Mouse (Mus musculus) lung, postnatal 4 days (tissue): ENCODE results near the gene Timp3.

Experiments used
- DNase-seq, 2 experiments: peaks; one replicate each; pipeline ENCODE4 v3.0.0; 2021

The Timp3 gene

DNA sequence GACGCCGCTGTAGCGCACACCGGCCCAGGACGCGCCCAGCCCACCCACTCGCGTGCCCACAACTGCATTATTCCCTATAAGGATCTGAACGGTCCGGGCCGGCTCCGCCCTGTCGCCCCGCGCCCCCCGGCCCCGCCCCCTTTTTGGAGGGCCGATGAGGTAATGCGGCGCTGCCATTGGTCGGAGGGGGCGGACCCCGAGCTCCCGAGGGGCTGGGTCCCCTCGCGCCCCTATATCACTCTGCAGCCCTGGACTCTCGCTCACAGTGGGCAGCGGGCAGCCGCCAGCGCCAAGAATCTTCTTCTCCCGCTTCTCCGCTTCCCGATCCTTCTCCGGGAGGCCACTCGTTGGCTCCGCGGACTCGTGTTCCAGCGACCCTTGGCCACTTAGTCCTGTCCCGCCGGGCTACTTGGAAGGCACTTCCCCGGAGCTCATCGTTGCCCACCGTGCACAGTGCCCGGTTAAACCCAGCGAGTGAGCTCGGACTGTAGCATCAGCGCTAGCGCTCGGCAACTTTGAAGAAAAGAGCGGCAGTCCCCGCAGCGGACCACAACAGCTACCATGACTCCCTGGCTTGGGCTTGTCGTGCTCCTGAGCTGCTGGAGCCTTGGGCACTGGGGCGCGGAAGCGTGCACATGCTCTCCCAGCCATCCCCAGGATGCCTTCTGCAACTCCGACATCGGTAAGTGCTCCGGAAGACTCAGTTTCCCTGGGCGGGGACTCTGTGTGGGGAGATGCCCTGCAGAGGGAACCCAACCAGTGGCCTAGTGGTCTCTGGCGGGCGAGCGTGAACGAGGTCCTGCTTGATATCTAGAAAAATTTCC, at the start of gene Timp3:
Gene Timp3, plus strand, starts transcription at position 80 of the 824 bp plus-strand sequence.
- peak; percentile 91 to 94 for DNase-seq

DNA sequence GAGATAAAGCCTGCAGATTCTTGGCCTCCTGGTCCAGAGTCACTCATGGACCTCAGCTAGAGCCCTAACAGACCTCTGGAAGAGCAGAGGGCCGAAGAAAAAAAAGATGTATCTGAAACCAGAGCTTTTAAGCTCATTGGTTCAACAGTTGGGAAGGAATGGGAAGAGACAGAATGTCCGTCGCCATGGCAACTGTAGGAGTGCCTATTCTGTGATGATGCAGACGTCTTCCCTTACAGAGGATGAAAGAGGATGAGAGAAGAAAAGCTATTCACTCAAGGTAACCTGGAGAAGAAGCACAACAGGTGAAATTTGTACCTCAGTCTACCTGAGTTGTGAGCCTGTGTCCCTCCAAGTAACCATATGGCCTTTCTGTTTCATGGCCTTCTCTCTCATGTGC, 44.0 kb upstream of the Timp3 start:
- no peak for DNase-seq

DNA sequence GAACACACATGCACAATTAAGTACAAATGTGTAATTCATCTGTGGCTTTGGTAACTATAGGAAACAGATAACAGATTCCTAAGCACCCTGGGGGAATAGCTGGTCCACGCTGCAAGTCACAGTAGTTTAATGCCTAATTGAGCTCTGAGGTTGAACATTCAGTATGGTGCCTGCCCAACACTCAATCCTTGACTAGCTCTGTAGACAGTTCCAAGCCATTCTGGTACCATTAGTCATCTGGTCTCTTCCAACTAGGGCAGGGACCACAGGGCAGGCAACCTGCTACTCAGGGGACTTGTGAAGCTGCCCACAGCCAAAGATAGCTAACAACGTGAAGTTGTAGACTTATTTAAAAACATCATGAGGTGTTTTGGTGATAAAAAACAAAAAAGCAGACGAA, 43.1 kb upstream of the Timp3 start:
- DNase-seq = no peak

DNA sequence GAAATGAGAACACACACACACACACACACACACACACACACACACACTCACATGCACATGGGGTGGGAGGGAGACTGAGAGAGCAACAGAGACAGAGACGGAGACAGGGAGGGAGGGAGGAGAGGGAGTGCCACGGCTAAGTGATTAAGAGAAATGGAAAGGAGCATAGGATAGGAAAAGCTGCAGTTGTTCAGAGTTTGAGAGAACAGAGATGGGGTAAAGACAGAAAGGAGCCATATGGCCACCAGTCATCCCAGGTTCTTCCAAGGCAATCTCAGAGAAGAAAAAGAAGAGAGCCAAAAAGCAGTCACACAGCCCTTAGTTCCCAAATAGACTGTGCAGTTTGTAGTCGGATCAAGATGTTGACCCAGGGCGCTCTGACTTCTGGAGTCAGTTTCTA, 42.1 kb upstream of the Timp3 start:
- DNase-seq = no peak

DNA sequence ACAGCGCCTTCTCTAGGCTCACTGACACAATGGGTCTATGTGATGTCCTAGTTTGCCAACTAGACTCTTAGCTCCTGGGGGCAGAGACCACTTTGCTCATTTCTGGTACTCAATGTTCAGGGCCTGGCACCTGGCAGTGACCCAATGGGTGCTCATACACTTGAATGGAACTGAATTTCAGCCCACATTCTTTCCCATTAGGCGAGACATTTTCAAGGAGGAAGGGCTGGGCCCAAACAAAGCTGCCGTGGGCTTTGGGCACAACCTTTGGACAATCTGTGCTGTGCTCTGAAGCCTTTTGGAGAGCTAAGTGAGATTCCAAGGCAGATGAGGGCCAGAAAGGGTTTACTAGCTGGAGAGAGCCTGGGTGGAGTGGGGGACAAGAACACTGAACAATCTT, 41.2 kb upstream of the Timp3 start:
- peak; percentile 57 to 78 for DNase-seq

DNA sequence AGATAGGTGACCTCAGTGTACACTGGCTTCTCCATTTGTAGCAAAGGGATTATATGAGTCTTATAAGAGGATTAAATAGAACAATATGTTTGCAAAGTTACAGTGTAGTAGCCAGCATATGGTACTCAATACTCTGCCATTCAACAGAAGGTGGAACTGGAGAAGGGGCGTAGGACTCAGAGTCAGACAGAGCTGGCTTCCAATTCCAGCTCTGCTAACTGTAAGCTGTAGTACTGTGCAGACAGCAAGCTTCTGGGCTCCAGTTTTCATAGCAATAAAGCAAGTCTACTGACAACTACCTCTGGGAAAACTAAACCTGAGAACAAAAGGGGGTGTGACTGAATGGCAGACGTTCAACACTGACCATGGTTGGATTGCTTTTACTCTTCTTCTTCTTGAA, 38.4 kb upstream of the Timp3 start:
- no peak for DNase-seq

DNA sequence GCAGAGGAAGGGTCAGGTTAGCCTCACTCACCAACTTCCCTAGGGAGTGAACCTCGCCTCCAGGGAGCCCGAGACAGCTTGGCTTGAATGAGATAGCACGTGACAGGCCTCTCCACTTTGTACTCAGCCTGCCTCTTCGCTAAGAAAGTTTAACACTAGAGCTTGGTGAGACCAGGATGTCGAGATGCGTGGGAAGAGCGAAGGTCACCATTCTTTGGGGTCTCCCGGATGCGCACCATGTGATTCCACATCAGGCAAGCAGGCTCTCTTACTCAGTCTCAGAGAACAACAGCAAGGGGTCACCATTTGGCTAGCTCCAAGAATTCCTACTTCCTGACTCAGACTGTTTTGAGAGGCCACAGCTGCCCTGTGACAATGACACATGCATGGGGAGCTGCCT, 35.6 kb upstream of the Timp3 start:
- peak in 1 of 2 experiments; percentile 37 for DNase-seq

DNA sequence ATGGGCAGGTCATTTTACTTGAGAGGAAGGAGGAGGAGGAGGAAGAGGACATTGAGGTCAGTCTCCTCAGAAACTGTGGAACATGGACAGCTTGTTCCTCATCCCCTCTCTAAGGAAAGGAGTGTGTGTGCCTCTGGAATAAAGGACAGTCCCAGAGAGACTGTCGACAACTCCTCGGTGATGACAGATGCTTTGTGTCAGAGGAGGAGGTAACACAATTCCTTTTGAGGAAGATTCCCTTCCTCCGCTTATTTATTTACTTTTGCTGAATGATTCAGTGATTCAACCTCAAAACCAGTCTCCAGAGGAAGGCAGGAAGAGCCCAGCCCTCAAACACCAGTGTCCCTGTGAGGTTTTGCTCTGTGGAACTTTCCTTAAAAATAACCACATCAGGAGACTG, 29.9 kb upstream of the Timp3 start:
- DNase-seq = no peak

DNA sequence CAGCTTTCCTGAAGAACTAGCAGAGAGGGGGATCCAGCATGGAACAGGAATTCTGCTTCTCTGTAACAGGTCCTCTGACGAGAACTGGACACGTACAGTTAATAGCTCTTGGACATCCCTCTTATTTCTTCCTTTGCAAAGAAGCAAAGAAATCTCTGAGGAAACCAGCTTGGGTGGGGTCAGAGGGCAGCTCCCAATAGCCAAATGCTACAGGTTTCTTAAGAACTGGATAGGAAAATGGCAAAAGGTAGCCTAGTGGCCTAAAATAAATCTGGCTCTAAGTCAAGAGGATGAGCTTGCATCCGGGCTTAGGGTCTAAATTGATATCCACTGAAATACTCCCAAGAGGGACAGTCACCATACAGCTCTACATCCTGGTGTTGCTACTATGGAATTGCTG, 27.3 kb upstream of the Timp3 start:
- no peak for DNase-seq

DNA sequence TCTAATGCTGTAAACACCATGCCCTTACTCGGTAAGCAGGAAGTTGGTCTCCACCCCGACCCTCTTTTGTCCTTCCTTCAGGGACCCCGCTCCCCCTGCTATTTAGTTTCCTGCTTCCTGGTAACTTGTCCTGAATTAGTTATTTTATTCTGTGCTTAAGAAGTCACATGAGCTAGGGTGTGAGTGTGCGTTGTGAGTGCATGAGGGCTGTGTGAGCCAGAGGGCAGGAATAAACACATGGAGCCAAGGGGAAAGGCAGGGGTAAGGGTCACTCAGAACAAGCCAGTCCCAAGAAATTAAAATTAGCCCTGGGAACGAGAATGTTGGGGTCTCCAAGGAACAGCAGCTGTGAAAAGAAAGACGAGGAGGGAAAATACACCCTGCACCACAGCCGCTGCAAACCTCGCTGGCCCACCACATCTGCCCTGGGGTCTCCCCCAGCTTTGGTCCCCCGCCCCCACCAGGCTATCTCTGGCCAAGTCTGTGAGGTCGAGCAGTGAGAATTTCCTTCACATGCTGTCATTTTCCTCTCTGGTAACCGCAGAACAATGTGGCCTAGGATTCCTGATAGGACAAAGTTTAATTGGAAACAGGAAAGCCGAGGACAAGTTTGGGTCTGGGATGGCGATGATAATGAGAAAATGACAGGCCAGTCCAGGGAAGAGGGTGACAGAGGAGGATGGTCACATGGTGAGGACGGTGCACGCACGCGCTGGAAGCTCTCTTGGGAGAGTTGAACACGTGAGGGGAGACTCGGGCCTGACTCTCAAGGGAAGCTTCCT, 26.6 kb upstream of the Timp3 start:
- peak; percentile 58 to 73 for DNase-seq

DNA sequence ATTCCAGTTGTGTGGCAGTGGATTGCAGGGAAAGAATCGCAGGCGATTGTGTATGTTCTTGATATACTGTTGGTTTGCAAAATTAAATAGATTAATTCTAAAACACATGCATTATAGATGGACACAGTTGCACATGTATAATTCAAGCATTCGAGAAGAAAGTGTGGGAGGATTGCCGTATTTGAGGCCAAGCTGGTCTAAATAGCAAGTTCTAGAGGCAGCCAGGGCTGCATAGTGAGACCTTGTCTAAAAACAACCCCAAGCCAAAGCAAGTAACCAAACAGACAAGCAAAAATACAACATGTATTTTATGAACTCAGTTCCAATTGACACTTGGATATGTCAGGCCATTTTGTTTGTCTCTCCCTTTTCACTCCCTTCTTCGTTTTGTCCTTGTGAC, 24.6 kb upstream of the Timp3 start:
- DNase-seq = no peak

DNA sequence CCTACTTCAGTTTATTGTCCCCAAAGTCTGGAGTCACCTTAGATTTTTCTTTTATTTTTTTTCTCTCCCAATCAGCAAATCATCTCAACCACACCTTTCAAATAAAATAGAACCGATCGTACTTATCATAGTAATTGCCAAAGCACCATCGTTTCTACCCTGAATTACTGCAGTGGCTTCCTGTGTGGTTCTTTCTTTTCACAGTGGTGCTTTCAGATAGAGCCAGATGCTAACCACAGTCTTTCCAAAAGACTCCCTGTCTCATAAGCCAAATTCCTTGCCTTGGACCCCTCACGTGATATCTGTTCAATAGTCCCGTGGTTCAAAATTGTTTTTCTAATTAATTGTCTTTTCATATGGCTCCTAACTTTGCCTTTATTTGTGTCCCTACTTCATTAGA, 22.8 kb upstream of the Timp3 start:
- no peak for DNase-seq

DNA sequence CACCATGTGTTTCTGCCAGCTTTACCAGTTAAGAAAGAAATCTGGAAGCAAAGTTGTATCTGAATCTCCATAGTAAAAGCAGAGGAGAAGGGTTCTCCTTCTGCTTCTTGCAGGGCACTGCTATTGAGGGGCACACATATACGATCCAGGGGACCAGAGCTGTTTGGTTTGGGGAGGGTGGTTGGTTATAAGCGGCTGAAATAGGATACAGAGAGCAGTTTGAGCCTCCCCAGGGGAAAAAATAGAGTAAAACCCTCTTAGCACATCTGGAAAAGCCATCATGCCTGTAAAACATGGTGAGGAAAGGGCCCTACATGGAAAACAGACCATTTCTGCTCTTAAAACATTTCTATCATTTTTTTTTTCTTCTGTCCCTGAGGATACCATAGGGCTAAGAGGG, 21.7 kb upstream of the Timp3 start:
- DNase-seq = no peak

DNA sequence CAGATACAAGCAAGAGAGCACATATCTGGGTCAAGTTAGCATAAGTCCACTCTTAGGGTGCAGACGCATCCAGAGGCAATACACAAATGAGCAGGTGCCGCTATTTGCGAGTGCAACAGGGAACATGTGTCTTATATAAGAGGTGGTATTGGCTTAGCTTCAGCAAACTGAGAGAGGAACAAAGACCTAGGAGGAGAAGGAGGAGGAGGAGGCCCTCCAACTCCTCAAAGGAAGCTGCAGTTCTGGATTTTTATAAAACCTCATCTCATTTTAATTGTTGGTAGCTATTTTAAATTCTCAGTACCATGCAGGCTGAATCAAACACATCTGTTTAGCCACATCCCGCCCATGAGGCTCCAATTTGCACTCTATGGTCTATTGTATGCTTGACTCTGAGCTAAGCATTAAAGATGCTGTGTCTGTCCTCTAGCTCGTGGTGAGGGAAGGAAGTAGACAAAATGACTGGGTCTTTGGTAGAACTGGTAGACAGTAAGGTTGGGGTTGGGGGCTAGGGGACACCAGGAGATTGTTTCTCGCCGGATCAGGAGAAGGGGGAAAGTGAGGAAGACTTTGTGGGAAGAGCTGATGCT, 20.5 kb upstream of the Timp3 start:
- DNase-seq = no peak

DNA sequence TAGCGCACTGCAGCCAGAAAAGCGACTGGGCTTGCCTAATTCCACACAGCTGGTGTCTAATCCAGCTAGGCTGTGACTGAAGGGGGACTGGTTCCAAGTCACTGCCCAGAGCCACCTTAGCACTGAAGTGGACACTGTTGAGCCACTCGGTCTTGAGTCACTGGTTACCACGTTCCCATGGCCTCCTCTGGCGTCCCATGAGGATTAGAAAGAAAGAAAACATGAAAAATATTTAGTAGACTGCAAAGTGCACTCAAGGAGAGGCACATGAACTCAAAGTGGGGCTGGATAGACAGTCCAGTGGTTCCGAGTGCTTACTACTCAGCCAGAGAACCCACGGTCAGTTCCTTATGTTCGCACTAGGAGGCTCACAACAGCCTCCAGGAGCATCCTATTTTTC, 18.9 kb upstream of the Timp3 start:
- peak in 1 of 2 experiments; percentile 36 for DNase-seq

DNA sequence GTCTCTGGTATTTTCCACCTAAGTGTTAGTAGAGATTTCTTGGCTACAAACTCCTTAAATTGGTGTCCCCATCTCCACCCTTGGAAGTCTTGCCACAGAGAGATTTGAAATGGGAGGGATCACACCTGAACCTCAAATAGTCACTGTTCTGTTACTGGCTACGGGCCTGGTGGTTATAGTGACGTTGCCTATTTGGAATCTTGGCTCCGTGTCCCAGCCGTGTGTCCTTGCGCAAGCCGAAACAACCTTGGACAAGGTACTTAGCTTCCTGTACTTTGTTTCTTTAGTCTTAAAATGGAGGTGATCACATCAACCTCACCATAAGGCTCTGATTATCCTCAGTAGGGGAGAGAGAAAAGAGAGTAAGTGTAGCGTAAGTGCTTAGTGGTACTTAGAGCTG, 13.7 kb upstream of the Timp3 start:
- DNase-seq = peak; percentile 38 to 59

DNA sequence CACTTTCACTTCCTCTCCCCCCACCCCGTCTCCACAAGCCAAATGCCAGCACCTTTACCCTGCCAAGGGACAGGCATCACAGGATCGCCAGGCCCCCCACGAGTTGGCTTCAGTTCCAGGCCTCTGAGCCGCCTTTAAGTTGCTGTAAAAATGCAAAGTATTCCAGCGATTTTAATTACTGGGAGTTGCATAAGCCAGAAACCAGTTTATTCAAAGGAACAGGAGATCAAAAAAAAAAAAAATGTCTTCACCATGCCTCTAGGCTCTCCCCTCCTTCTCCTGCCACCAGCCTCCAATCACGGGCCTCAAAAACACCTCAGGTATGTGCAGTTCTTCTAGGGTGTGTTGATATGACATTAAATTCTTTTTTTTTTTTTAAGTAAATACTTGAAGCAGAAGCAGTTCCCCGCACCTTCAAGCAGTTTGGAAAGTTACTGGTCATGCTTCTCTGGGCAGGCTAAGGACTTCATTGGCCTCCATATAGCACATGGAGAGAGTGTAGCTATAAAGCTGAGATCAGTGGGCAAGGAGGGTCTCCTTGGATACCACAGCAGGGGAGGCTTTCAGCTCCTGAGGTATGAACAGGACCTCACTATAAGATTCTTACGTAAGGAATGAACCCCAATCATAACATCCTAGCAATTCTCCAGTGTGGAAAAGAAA, 9.9 kb upstream of the Timp3 start:
- DNase-seq = peak; percentile 78 to 91

DNA sequence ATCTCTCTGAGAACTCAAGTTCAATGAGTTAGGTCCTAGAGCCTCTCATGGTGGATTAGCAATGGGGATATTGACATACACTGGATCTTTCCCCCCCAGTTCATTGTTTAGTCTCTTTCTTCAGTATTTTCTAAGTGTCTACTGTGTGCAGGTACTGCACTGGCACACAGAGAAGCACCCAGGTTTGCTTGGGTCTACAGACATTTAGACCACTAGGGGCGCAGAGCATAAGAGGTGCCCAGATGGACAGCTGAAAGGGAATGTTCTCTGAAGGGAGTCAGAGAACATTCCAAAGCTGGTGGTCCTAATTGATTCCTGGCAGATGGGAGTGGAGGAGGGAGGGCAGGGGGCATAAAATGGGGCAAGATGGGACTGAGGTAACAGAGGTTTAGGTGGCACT, 6.3 kb upstream of the Timp3 start:
- no peak for DNase-seq

DNA sequence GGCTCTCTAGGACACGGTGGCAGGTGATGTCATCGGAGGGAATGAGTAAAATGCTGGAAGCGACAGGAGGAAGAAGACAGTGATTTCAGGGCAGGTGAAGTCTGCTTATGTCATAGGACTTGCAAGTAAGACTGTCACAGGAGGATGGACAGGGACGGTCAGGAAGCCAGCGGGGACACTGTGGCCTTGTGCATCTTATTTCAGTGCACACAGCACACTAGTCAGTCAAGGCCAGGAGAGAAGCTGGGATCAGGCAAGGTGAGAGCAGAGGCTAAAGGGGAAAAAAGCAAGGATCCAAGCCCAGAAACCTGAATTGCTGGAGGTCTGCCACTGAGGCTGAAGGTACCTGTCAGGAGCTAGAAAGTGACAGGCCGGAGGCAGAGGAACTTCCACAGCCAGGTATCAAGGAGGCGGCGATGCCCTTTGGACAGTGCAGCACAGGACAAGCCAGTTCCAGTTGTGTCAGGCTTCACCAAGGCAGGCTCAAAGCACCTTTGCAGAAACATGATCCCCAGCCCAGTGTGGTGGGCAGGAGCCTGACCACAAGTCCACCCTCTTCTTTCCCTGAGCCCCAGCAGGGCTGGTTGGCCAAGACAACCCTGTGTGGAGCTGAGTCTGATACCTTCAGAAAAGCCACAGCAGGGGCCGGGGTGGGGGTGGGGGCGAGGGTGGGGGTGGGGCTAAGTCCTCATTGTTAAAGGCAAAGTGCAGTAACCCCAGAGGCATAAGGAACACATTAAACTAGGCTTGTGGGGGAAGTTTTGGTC, 5.4 kb upstream of the Timp3 start:
- no peak for DNase-seq

DNA sequence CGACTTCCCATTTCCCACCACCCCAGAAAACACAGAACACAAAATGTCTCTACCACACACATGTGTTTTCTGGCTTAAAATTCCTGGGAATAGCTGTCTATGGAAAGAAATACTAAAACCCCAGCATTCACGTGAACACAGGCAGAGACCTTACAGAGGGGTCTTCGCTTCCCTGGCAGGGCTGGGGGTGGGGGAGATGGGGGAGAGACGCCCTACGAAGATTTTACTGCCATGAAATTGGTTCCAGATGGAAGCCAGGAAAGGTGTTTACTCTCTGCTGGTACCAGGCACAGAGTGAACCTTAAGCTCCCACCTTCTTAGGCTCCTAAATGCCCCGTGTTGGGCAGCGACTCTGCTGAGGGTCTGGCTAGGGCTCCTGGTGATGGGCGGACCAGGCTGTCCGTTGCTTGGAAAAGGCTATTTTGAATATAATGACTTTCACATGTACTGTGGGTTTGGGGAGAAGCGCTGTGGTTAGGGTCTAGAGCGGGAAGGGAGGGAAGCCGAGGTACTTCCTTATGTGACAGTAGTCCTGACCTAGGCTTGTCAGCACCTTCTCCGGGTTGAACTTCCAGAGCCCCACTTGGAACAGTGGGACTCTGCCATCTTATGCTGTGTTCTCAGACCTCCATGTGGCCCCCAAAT, 4.6 kb upstream of the Timp3 start:
- no peak for DNase-seq

DNA sequence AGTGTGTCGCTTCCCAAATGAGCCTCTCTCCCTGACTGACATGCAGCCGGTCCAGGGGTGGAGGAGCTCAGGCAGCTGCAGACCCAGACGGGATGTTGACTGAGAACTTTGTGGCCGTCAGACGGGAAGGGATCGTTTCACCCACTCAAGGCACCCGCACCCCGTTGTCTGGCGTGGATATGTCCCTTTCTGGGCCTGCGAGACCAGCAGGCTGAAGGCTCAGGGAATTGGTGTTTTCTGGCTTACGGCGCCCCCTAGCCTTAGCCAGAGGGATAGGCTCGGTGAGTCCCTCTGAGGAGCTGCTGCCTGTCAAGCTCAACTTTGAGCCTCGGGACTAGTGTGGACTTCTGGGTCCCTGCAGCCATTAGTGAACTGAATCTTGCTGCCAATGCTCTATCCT, 4.1 kb upstream of the Timp3 start:
- DNase-seq = peak; percentile 87 to 89

DNA sequence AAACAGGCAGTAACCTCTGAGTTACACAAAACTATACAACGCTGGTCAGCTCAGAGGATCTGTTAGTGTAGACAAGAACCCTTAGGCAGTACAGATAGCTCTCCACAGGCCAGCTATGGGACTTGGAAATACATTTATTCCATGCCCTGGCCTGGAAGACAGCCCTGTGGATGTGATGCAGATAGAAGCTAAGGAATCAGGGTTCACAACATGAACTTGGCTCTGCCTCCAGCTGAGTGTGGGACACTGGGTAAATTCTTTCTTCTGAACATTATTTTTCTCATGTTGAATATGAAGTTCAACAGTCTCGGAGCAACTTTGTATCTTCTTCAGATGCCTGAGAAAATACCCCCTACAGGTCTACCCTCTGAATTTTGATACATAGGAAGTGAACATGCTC, 2.9 kb upstream of the Timp3 start:
- no peak for DNase-seq
